Mouse (Mus musculus): ENCODE results near the gene Acbd4. TPM values are rescaled to one million over a fixed set of nuclear protein-coding genes. Genes with fewer than 3 reads are reported as not detected.
A peak's percentile ranks its signal among the peaks of the same experiment; 100 is the strongest.

The Acbd4 gene
- polyA plus RNA-seq, 1 experiment from 2014 or later: 25.3 TPM

- ATAC-seq (replicated peaks; ENCODE audit: low FRiP score): no peak
- Histone ChIP-seq H3K4me1 (peaks cover 55% of the 10 kb centered on the region), H3K27ac (peak overlapping the region; percentile 91), H3K27me3 (no peaks in the 10 kb centered on the region), H3K4me3 (replicated peaks) (no peak overlapping the region), H3K4me2 (no peak overlapping the region), H3K36me3 (peaks cover 18% of the 10 kb centered on the region), H3K9me3 (replicated peaks) (no peaks in the 10 kb centered on the region), H3K9ac (no peak overlapping the region)
- 84% methylated on average over 14 of the region's 14 CpGs for WGBS
These were observed 38.7 kb downstream of the Acbd4 start for GRCm38 (mm10) chr11:103139951-103140762.

- Histone ChIP-seq H3K9ac (no peak overlapping the region), H3K27ac (peak overlapping the region; percentile 91), H3K4me3 (replicated peaks) (no peak overlapping the region), H3K36me3 (peaks cover 18% of the 10 kb centered on the region), H3K4me1 (peaks cover 59% of the 10 kb centered on the region), H3K9me3 (replicated peaks) (no peaks in the 10 kb centered on the region), H3K27me3 (no peaks in the 10 kb centered on the region), H3K4me2 (no peak overlapping the region)
- no peak for ATAC-seq (replicated peaks; ENCODE audit: low FRiP score)
- 47% methylated on average over 6 of the region's 6 CpGs for WGBS
These were observed 39.2 kb downstream of the Acbd4 start for GRCm38 (mm10) chr11:103140763-103141100.

DNA sequence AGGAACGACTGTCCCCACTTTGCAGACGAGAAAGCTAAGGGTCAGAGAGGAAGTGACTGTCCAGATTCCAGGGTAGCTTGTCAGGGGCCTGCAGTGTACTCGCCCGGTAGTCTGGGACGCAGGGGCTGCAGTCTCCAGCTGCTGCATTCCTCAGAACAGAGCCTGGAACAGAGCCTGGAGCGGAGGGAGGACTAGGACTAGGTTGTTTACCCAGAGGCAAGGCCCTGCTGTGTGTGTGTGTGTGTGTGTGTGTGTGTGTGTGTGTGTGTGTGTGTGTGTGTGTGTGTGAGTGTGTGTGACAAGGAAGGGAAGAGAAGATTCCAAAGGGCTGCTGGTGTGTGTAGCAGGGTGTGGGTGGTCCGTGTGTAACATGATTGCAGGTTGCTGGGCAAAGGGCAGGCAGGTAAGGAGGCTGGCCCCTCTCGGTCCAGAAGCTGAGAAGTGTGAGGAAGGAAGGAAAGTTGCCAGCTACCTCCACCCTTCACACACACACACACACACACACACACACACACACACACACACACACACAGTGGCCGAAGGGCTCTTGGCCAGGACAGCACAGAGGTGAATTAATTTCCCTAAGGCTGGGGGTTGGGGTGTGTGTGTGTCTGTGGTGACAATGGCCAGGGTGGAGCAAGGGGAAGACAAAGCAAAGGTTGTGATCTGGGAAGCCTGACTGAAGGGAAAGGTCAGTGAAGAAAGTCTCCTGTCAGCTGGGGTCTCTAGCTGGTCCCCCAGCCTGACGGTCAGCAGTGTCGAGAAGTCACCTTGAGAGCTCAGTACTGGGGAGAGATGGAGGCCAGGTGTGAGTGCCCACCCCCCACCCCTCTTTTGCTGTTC, 39.8 kb downstream of the Acbd4 start:
- peak; percentile 31; the same call in 1 of the 2 replicates for ATAC-seq (replicated peaks; ENCODE audit: low FRiP score)
- WGBS: 14% methylated on average over 11 of the region's 11 CpGs
- Histone ChIP-seq H3K4me2 (0 out of 2 replicates have a peak overlapping the region, but pooled peaks have one; percentile 57), H3K9ac (peak overlapping the region; percentile 21; the same call in 1 of the 2 replicates), H3K4me1 (peaks cover 56% of the 10 kb centered on the region), H3K4me3 (replicated peaks) (no peak overlapping the region), H3K9me3 (replicated peaks) (no peaks in the 10 kb centered on the region), H3K27ac (peak overlapping the region; percentile 91), H3K36me3 (peaks cover 18% of the 10 kb centered on the region), H3K27me3 (no peaks in the 10 kb centered on the region)

DNA sequence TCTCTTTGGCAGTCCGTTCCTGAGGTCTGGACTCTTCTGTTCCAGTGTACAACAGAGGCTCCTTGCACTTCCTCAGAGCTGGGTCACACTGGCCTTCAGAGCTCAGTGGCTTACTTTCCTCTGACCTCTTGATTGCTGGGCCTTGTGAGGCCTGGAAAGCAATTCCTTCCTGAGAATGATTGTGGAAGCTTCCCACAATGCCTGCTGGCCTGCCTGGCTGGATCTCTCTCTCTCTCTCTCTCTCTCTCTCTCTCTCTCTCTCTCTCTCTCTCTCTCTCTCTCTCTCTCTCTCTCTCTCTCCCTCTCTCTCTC, 40.4 kb downstream of the Acbd4 start:
- peak overlapping the region; percentile 57 for H3K4me2 ChIP-seq
- H3K9ac ChIP-seq: peak overlapping the region; percentile 21; the same call in 1 of the 2 replicates
- no peak for ATAC-seq (replicated peaks; ENCODE audit: low FRiP score)
- no peaks in the 10 kb centered on the region for H3K27me3 ChIP-seq
- peaks cover 56% of the 10 kb centered on the region for H3K4me1 ChIP-seq
- H3K36me3 ChIP-seq: peaks cover 18% of the 10 kb centered on the region
- peak overlapping the region; percentile 91 for H3K27ac ChIP-seq
- H3K9me3 ChIP-seq (replicated peaks): no peaks in the 10 kb centered on the region
- H3K4me3 ChIP-seq (replicated peaks): no peak overlapping the region
- 33% methylated on average over 1 of the region's 1 CpGs for WGBS

GRCm38 (mm10) chr11:103142441-103143182, 41.1 kb downstream of the Acbd4 start:
- Histone ChIP-seq H3K4me2 (peak overlapping the region; percentile 57), H3K27me3 (no peaks in the 10 kb centered on the region), H3K4me3 (replicated peaks) (peak overlapping the region; percentile 24), H3K4me1 (peaks cover 61% of the 10 kb centered on the region), H3K27ac (peak overlapping the region; percentile 91), H3K36me3 (peaks cover 18% of the 10 kb centered on the region), H3K9ac (peak overlapping the region; percentile 21; the same call in 1 of the 2 replicates), H3K9me3 (replicated peaks) (no peaks in the 10 kb centered on the region)
- ATAC-seq (replicated peaks; ENCODE audit: low FRiP score): peak; percentile 79
- 23% methylated on average over 8 of the region's 8 CpGs for WGBS

GRCm38 (mm10) chr11:103144309-103145285, 43.1 kb downstream of the Acbd4 start:
- Histone ChIP-seq H3K36me3 (peaks cover 3% of the 10 kb centered on the region), H3K4me2 (no peak overlapping the region), H3K9me3 (replicated peaks) (no peaks in the 10 kb centered on the region), H3K27ac (0 out of 2 replicates have a peak overlapping the region, but pooled peaks have one; percentile 37), H3K4me3 (replicated peaks) (no peak overlapping the region), H3K4me1 (peaks cover 56% of the 10 kb centered on the region), H3K9ac (no peak overlapping the region), H3K27me3 (no peaks in the 10 kb centered on the region)
- WGBS: 41% methylated on average over 12 of the region's 12 CpGs
- ATAC-seq (replicated peaks; ENCODE audit: low FRiP score): no peak

DNA sequence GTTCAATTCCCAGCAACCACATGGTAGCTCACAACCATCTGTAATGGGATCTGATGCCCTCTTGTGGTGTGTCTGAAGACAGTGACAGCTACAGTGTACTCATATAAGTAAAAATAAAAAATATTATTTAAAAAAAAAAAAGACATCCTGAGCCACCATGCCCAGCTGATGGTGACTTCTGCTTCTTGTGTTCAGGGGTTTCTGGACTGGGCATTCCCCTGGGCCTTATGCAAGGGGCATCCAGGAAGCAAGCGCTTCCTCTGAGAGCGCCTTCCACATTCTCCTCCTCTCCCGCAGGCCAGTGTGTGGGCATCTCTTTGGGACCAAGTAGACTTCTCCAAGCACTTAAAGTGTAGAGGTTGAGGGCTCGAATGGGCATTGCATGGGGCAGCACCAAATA, 44.9 kb downstream of the Acbd4 start:
- H3K36me3 ChIP-seq: no peaks in the 10 kb centered on the region
- peaks cover 40% of the 10 kb centered on the region for H3K4me1 ChIP-seq
- no peak for ATAC-seq (replicated peaks; ENCODE audit: low FRiP score)
- no peak overlapping the region for H3K4me2 ChIP-seq
- WGBS: 85% methylated on average over 4 of the region's 4 CpGs
- H3K27ac ChIP-seq: no peak overlapping the region
- H3K9ac ChIP-seq: no peak overlapping the region
- H3K27me3 ChIP-seq: no peaks in the 10 kb centered on the region
- no peaks in the 10 kb centered on the region for H3K9me3 ChIP-seq (replicated peaks)
- no peak overlapping the region for H3K4me3 ChIP-seq (replicated peaks)

DNA sequence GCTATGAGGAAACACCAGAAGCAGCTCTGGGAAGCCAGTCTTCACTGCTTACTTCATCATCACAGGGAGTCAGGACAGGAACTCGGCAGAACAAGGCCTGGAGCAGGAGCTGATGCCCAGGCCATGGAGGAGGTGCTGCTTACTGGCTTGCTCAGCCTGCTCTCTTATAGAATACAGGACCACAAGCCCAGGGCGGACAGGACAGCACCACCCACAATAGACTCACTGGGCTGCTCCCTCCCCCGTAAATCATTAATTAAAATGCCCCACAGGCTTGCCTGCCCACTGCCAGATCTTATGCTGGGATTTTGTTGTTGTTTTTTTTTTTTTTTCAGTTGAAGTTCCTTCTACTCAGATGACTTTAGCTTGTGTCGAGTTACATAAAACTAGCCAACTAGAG, 46.3 kb downstream of the Acbd4 start:
- ATAC-seq (replicated peaks; ENCODE audit: low FRiP score): 0 out of 2 replicates have a peak, but pooled peaks have one; percentile 56
- Histone ChIP-seq H3K9me3 (replicated peaks) (no peaks in the 10 kb centered on the region), H3K4me1 (peaks cover 27% of the 10 kb centered on the region), H3K4me2 (no peak overlapping the region), H3K27me3 (no peaks in the 10 kb centered on the region), H3K4me3 (replicated peaks) (no peak overlapping the region), H3K36me3 (no peaks in the 10 kb centered on the region), H3K9ac (no peak overlapping the region), H3K27ac (peak overlapping the region; percentile 42; the same call in 1 of the 2 replicates)
- 54% methylated on average over 4 of the region's 4 CpGs for WGBS

GRCm38 (mm10) chr11:103149771-103150170, 48.3 kb downstream of the Acbd4 start:
- H3K9me3 ChIP-seq (replicated peaks): no peaks in the 10 kb centered on the region

DNA sequence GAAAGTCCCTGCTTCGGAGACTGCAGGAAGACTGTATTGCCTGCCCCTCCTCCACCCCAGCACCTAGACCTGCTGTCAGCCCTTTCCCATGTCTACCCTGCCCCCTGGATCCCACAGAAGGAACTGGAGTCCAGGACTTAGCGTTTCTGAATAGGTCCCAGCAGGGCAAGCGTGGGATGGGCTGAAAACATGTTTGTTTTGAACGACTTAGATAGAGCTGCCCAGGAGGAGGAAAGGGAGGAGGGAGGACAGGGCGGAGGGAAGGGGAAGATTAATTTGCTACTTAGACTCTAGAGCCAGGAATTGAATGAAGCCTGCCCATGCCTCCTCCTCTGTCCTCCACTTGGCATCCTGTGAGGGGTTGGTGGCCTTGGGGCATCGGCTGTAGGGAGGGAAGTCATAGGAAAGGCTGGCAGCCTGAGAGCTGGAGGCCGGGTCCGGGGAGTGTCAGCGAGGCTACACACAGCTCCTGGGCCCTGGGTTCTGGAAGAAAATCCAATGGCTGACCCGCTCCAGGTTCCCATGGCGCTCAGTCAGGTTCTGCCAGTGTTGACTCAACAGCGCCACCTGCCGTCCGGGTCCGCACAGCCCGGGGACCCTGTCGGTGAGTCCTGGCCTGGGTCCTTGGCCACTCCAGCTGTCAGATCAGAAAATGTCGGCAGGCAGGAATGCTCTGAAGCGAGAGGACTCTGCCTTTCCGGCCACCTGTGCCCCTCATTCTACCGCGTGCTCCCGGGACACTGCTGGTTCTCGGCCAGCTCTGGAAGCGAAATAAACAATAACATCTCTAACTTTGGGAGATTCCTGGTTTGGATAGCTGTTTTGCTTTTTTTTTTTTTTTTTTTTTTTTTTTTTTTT, 57.4 kb downstream of the Acbd4 start:
- Histone ChIP-seq H3K27ac (peak overlapping the region; percentile 86), H3K9me3 (replicated peaks) (no peaks in the 10 kb centered on the region), H3K36me3 (no peaks in the 10 kb centered on the region), H3K27me3 (no peaks in the 10 kb centered on the region), H3K4me2 (peak overlapping the region; percentile 70), H3K9ac (peak overlapping the region; percentile 37; the same call in 1 of the 2 replicates), H3K4me3 (replicated peaks) (peak overlapping the region; percentile 42), H3K4me1 (peaks cover 17% of the 10 kb centered on the region)
- WGBS: under 1% methylated on average over 25 of the region's 25 CpGs
- ATAC-seq (replicated peaks; ENCODE audit: low FRiP score): peak; percentile 97

More at GRCm38 (mm10) chr11:103149771-103150170, 48.3 kb downstream of the Acbd4 start:
- ATAC-seq (replicated peaks; ENCODE audit: low FRiP score): no peak
- no peak overlapping the region for H3K4me3 ChIP-seq (replicated peaks)
- H3K27ac ChIP-seq: no peak overlapping the region
- 87% methylated on average over 4 of the region's 4 CpGs for WGBS
- H3K27me3 ChIP-seq: no peaks in the 10 kb centered on the region
- peaks cover 12% of the 10 kb centered on the region for H3K4me1 ChIP-seq
- H3K4me2 ChIP-seq: no peak overlapping the region
- no peak overlapping the region for H3K9ac ChIP-seq
- no peaks in the 10 kb centered on the region for H3K36me3 ChIP-seq
